Mouse (Mus musculus): Measurements from ENCODE around the gene Mrm3. TPM values are rescaled to one million over a fixed set of nuclear protein-coding genes. Genes with fewer than 3 reads are reported as not detected.

Mrm3 gene
- polyA plus RNA-seq, 1 experiment from 2014 or later, result 27.3 TPM

DNA sequence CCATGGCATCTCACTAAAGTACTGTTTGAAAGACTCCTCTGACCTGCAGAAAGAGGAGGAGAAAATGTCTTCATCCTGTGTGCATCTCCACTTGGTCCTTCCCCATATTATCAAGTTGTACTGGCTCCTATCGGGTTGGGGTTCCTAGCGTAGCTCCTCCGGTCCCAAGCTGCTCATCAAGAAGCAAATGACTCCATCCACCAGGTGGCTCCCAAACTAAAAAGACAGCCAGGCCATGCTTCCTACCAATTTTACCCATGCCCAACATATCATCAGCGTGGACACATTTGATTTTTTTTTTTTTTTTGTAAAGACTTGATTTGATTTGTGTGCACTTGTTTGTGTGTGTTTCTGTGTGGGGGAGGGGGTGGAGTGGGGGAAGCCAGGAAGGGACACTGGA is 28.9 kb downstream of the Mrm3 start:
- ATAC-seq (ENCODE audit: low FRiP score), result no peak
- Histone ChIP-seq H3K27ac (replicated peaks) (no peak overlapping the region), H3K4me2 (no peak overlapping the region), H3K9me3 (replicated peaks) (no peaks in the 10 kb centered on the region), H3K27me3 (replicated peaks) (no peaks in the 10 kb centered on the region), H3K9ac (replicated peaks) (no peak overlapping the region), H3K36me3 (0 out of 2 replicates have a peak, but pooled peaks cover 2% of the 10 kb centered on the region), H3K4me3 (replicated peaks) (no peak overlapping the region), H3K4me1 (peaks cover 13% of the 10 kb centered on the region)
- WGBS, result 78% methylated on average over 4 of the region's 4 CpGs

DNA sequence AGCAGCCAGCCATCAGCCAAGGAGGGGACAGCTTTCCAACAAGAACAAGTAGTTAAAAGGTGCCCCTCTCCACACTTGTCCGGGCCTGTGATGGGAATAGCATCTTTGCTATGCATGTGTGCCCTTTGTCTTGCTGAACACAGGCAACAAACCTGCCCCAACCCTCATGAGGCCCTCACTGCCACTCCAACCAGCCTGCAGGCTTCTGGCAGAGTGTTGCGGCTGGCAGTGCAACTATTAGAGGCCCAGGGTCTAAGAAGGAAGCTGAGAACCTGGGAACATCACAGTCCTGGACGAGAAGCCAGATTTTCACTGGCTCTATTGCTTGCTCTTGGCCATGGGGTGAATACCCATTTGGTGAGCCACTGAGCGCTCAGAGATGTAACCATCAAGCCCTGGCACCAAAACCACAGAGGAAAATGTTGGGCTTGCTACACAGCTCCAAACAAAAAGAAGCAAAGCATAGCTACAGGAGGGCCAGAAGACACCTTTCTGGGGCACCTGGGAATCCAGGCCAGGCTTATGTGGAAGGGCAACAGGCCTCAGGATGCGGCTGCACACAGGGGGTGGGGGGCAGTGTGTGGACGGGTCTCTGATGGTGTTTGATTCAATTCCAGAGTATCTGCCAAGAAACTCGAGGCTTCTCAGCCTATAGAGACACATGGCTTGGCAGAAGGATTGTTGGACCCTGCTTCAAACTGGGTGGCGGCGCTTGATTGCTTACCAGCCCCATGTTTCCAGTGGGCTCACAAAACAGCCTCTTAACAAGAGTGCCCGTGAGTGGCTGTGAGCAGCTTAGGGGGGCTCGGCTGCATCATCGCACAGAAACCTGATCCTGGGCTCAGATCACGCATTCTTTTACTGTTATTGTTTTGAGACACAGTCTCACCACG is 35.7 kb downstream of the Mrm3 start:
- H3K27me3 ChIP-seq (replicated peaks), result no peaks in the 10 kb centered on the region
- no peak overlapping the region for H3K4me2 ChIP-seq
- peak overlapping the region; percentile 38 for H3K27ac ChIP-seq (replicated peaks)
- peaks cover 21% of the 10 kb centered on the region for H3K4me1 ChIP-seq
- 53% methylated on average over 14 of the region's 14 CpGs for WGBS
- no peaks in the 10 kb centered on the region for H3K9me3 ChIP-seq (replicated peaks)
- H3K9ac ChIP-seq (replicated peaks), result no peak overlapping the region
- H3K4me3 ChIP-seq (replicated peaks), result no peak overlapping the region
- no peak for ATAC-seq (ENCODE audit: low FRiP score)
- H3K36me3 ChIP-seq, result 0 out of 2 replicates have a peak, but pooled peaks cover 2% of the 10 kb centered on the region

DNA sequence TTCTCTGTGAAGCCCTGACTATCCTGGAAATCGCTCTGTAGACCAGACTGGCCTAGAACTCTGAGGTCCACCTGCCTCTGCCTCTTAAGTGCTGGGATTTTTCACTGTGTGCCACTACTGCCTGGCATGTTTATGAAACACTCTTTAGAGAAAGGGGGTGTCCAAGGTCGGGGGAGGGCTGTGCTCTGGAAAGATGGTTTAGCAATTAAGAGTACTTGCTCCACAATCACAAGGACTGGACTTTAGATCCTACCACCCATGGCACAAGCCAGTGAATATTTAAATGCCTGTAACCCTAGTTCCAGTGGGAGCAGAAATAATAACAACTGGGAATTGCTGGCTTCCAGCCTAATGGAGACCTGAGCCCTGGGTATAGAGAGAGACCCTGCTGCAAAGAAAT is 36.5 kb downstream of the Mrm3 start:
- 67% methylated on average over 2 of the region's 2 CpGs for WGBS
- H3K9ac ChIP-seq (replicated peaks), result no peak overlapping the region
- H3K4me3 ChIP-seq (replicated peaks), result no peak overlapping the region
- H3K4me2 ChIP-seq, result no peak overlapping the region
- 0 out of 2 replicates have a peak overlapping the region, but pooled peaks have one; percentile 33 for H3K27ac ChIP-seq (replicated peaks)
- no peaks in the 10 kb centered on the region for H3K27me3 ChIP-seq (replicated peaks)
- H3K36me3 ChIP-seq, result 0 out of 2 replicates have a peak, but pooled peaks cover 2% of the 10 kb centered on the region
- ATAC-seq (ENCODE audit: low FRiP score), result no peak
- peaks cover 21% of the 10 kb centered on the region for H3K4me1 ChIP-seq
- no peaks in the 10 kb centered on the region for H3K9me3 ChIP-seq (replicated peaks)

DNA sequence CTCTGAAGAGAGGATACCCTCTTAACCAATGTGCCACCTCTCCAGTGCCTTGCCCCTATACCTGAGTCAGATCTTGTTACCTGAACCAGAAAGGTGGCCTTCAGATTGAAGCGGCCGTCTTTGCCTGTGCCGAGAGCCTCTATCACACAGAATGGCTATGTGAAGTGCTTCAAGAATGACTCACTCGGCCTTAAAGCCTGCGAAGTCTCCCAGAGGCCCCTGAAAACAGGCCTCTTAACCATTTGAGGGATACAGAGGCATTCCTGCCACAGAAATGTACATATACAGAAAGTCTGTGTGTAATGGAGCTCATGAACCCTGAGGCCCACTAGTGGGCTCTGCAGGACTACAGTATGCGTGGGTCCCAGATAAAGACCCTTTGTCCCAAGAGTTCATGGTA is 40.3 kb downstream of the Mrm3 start:
- Histone ChIP-seq H3K36me3 (no peaks in the 10 kb centered on the region), H3K9me3 (replicated peaks) (no peaks in the 10 kb centered on the region), H3K27ac (replicated peaks) (no peak overlapping the region), H3K4me2 (no peak overlapping the region), H3K27me3 (replicated peaks) (no peaks in the 10 kb centered on the region), H3K4me1 (peaks cover 39% of the 10 kb centered on the region), H3K4me3 (replicated peaks) (no peak overlapping the region), H3K9ac (replicated peaks) (no peak overlapping the region)
- no peak for ATAC-seq (ENCODE audit: low FRiP score)
- WGBS, result over 99% methylated on average over 6 of the region's 6 CpGs

GRCm38 (mm10) chr11:76285431-76286075 is 42.0 kb downstream of the Mrm3 start:
- ATAC-seq (ENCODE audit: low FRiP score), result no peak
- Histone ChIP-seq H3K27ac (replicated peaks) (no peak overlapping the region), H3K4me3 (replicated peaks) (no peak overlapping the region), H3K4me2 (no peak overlapping the region), H3K9me3 (replicated peaks) (no peaks in the 10 kb centered on the region), H3K36me3 (no peaks in the 10 kb centered on the region), H3K4me1 (peaks cover 42% of the 10 kb centered on the region), H3K9ac (replicated peaks) (no peak overlapping the region), H3K27me3 (replicated peaks) (no peaks in the 10 kb centered on the region)
- 62% methylated on average over 7 of the region's 7 CpGs for WGBS

- ATAC-seq (ENCODE audit: low FRiP score), result no peak
- Histone ChIP-seq H3K4me3 (replicated peaks) (no peak overlapping the region), H3K27ac (replicated peaks) (no peak overlapping the region), H3K27me3 (replicated peaks) (no peaks in the 10 kb centered on the region), H3K9ac (replicated peaks) (no peak overlapping the region), H3K4me2 (no peak overlapping the region), H3K4me1 (peaks cover 49% of the 10 kb centered on the region), H3K9me3 (replicated peaks) (no peaks in the 10 kb centered on the region), H3K36me3 (no peaks in the 10 kb centered on the region)
- 75% methylated on average over 10 of the region's 10 CpGs for WGBS
Observed at GRCm38 (mm10) chr11:76286534-76287126, 43.1 kb downstream of the Mrm3 start.

- Histone ChIP-seq H3K27me3 (replicated peaks) (no peaks in the 10 kb centered on the region), H3K9me3 (replicated peaks) (no peaks in the 10 kb centered on the region), H3K9ac (replicated peaks) (no peak overlapping the region), H3K4me1 (peaks cover 55% of the 10 kb centered on the region), H3K36me3 (no peaks in the 10 kb centered on the region), H3K4me3 (replicated peaks) (no peak overlapping the region), H3K4me2 (no peak overlapping the region), H3K27ac (replicated peaks) (no peak overlapping the region)
- ATAC-seq (ENCODE audit: low FRiP score), result no peak
- WGBS, result 38% methylated on average over 10 of the region's 10 CpGs
Observed at GRCm38 (mm10) chr11:76287301-76287700, 43.8 kb downstream of the Mrm3 start.

GRCm38 (mm10) chr11:76288645-76289044 is 45.1 kb downstream of the Mrm3 start:
- Histone ChIP-seq H3K27me3 (replicated peaks) (no peaks in the 10 kb centered on the region), H3K4me2 (no peak overlapping the region), H3K4me1 (peaks cover 68% of the 10 kb centered on the region), H3K27ac (replicated peaks) (peak overlapping the region; percentile 14; the same call in 1 of the 2 replicates), H3K9me3 (replicated peaks) (no peaks in the 10 kb centered on the region), H3K36me3 (no peaks in the 10 kb centered on the region), H3K9ac (replicated peaks) (no peak overlapping the region), H3K4me3 (replicated peaks) (no peak overlapping the region)
- WGBS, result 80% methylated on average over 6 of the region's 6 CpGs
- no peak for ATAC-seq (ENCODE audit: low FRiP score)

- ATAC-seq (ENCODE audit: low FRiP score), result 0 out of 2 replicates have a peak, but pooled peaks have one; percentile 32
- Histone ChIP-seq H3K9ac (replicated peaks) (no peak overlapping the region), H3K4me3 (replicated peaks) (no peak overlapping the region), H3K27me3 (replicated peaks) (no peaks in the 10 kb centered on the region), H3K27ac (replicated peaks) (peak overlapping the region; percentile 78), H3K4me1 (peaks cover 84% of the 10 kb centered on the region), H3K4me2 (no peak overlapping the region), H3K36me3 (no peaks in the 10 kb centered on the region), H3K9me3 (replicated peaks) (no peaks in the 10 kb centered on the region)
- WGBS, result 9% methylated on average over 11 of the region's 11 CpGs
Observed at GRCm38 (mm10) chr11:76290367-76290766, 46.9 kb downstream of the Mrm3 start.

- H3K4me3 ChIP-seq (replicated peaks), result no peak overlapping the region
- H3K9ac ChIP-seq (replicated peaks), result no peak overlapping the region
- peaks cover 84% of the 10 kb centered on the region for H3K4me1 ChIP-seq
- no peaks in the 10 kb centered on the region for H3K36me3 ChIP-seq
- ATAC-seq (ENCODE audit: low FRiP score), result no peak
- no peak overlapping the region for H3K4me2 ChIP-seq
- H3K9me3 ChIP-seq (replicated peaks), result no peaks in the 10 kb centered on the region
- H3K27ac ChIP-seq (replicated peaks), result peak overlapping the region; percentile 79
- H3K27me3 ChIP-seq (replicated peaks), result no peaks in the 10 kb centered on the region
- WGBS, result 74% methylated on average over 4 of the region's 4 CpGs
Observed at GRCm38 (mm10) chr11:76291960-76292359, 48.4 kb downstream of the Mrm3 start.

GRCm38 (mm10) chr11:76292398-76292797 is 48.9 kb downstream of the Mrm3 start:
- H3K9ac ChIP-seq (replicated peaks), result no peak overlapping the region
- WGBS, result 68% methylated on average over 15 of the region's 15 CpGs

More at GRCm38 (mm10) chr11:76292398-76292797, 48.9 kb downstream of the Mrm3 start:
- H3K27ac ChIP-seq (replicated peaks), result peak overlapping the region; percentile 79
- no peak overlapping the region for H3K4me3 ChIP-seq (replicated peaks)
- no peaks in the 10 kb centered on the region for H3K27me3 ChIP-seq (replicated peaks)
- ATAC-seq (ENCODE audit: low FRiP score), result no peak
- H3K4me2 ChIP-seq, result no peak overlapping the region
- no peaks in the 10 kb centered on the region for H3K9me3 ChIP-seq (replicated peaks)
- H3K4me1 ChIP-seq, result peaks cover 82% of the 10 kb centered on the region
- H3K36me3 ChIP-seq, result no peaks in the 10 kb centered on the region
